Mouse (Mus musculus) intestine, embryonic 14.5 days (tissue): Measurements from ENCODE around the gene BC005561. TPM values are rescaled to one million over a fixed set of nuclear protein-coding genes. Genes with fewer than 3 reads are reported as not detected.
"Not testable (repeated sequence)": the region's sequence is repeated elsewhere in the genome, so short reads cannot be mapped to it uniquely, and the experiment has no call there.

Experiments used
- ATAC-seq: fragments of 200-750 bp; cut with Nextera tagmentation; replicated peaks from 2 replicates; pipeline ENCODE4 v1.8.0; 2017; ENCODE audit warnings: low read depth, moderate number of reproducible peaks, moderate TSS enrichment, moderate library complexity; ENCODE audit not compliant: low FRiP score, low TSS enrichment
- DNase-seq: peaks from one replicate; pipeline ENCODE4 v3.0.0-alpha.2; 2018; ENCODE audit warnings: low spot score
- H3K27ac ChIP-seq: fragments of 300-500 bp; sonication (generic); 2 replicates; pipeline ENCODE4 v1.5.1; 2014; ENCODE audit warnings: low read depth, mild to moderate bottlenecking, control low read depth
- H3K27me3 ChIP-seq: fragments of 300-500 bp; sonication (generic); replicated peaks from 2 replicates; pipeline ENCODE4 v1.6.1; 2014; ENCODE audit warnings: low read length, control low read depth; ENCODE audit not compliant: control insufficient read depth, insufficient read depth
- H3K36me3 ChIP-seq: fragments of 300-500 bp; sonication (generic); 2 replicates; pipeline ENCODE4 v1.6.1; 2014; ENCODE audit warnings: low read length, control low read depth; ENCODE audit not compliant: control insufficient read depth, insufficient read depth
- H3K4me1 ChIP-seq: fragments of 300-500 bp; sonication (generic); replicated peaks from 2 replicates; pipeline ENCODE4 v1.6.1; 2014; ENCODE audit warnings: low read length, control low read depth, mixed read lengths; ENCODE audit not compliant: control insufficient read depth, insufficient read depth
- H3K4me2 ChIP-seq: fragments of 300-500 bp; sonication (generic); 2 replicates; pipeline ENCODE4 v1.6.1; 2014; ENCODE audit warnings: low read length
- H3K4me3 ChIP-seq: fragments of 300-500 bp; sonication (generic); 2 replicates; pipeline ENCODE4 v1.5.1; 2014; ENCODE audit warnings: low read depth, low read length, control low read depth, mixed read lengths
- H3K9ac ChIP-seq: fragments of 300-500 bp; sonication (generic); 2 replicates; pipeline ENCODE4 v1.6.1; 2014; ENCODE audit warnings: mild to moderate bottlenecking, low read length
- H3K9me3 ChIP-seq: fragments of 300-500 bp; sonication (generic); 2 replicates; pipeline ENCODE4 v1.6.1; 2016; ENCODE audit warnings: low read length, control low read depth; ENCODE audit not compliant: control insufficient read depth
- WGBS: fragments of 180-500 bp; shearing (Covaris S2); extraction: QIAGEN DNeasy Blood & Tissue Kit; methylation state at CpG from one replicate; pipeline ENCODE4 v1.1.7; 2014; 5-methylcytosine and 5-hydroxymethylcytosine counted together
- polyA plus RNA-seq: library from polyadenylated mRNA; unstranded; fragments of >200 nt; fragmentation: Nextera tagmentation; extraction: Ambion mirVana; gene quantifications from 2 replicates; pipeline ENCODE4 v1.2.1, GENCODE M21; 2014

Gene BC005561
- polyA plus RNA-seq, 1 experiment from 2014 or later = 12.8 TPM

GRCm38 (mm10) chr5:104538612-104539011 is 30.5 kb downstream of the BC005561 start:
- H3K9ac ChIP-seq = no peak overlapping the region
- H3K27ac ChIP-seq = no peak overlapping the region
- H3K9me3 ChIP-seq = no peaks in the 10 kb centered on the region
- H3K27me3 ChIP-seq = no peaks in the 10 kb centered on the region
- ATAC-seq = no peak
- WGBS = 98% methylated on average over 1 of the region's 1 CpGs
- no peak overlapping the region for H3K4me2 ChIP-seq
- no peak overlapping the region for H3K4me3 ChIP-seq
- H3K36me3 ChIP-seq = peaks cover 59% of the 10 kb centered on the region
- DNase-seq = no peak
- H3K4me1 ChIP-seq = no peaks in the 10 kb centered on the region

- no peak for ATAC-seq
- no peak overlapping the region for H3K4me3 ChIP-seq
- H3K27ac ChIP-seq = no peak overlapping the region
- DNase-seq = no peak
- H3K9me3 ChIP-seq = no peaks in the 10 kb centered on the region
- no peak overlapping the region for H3K9ac ChIP-seq
- 94% methylated on average over 4 of the region's 4 CpGs for WGBS
- peaks cover 60% of the 10 kb centered on the region for H3K36me3 ChIP-seq
- H3K4me1 ChIP-seq = no peaks in the 10 kb centered on the region
- no peak overlapping the region for H3K4me2 ChIP-seq
- no peaks in the 10 kb centered on the region for H3K27me3 ChIP-seq
Measured at GRCm38 (mm10) chr5:104539331-104539730, 31.2 kb downstream of the BC005561 start.

GRCm38 (mm10) chr5:104568079-104568478 is 59.9 kb downstream of the BC005561 start:
- H3K36me3 ChIP-seq, ATAC-seq, H3K4me1 ChIP-seq, H3K4me2 ChIP-seq, H3K9ac ChIP-seq, H3K9me3 ChIP-seq, H3K27ac ChIP-seq, H3K4me3 ChIP-seq, DNase-seq, H3K27me3 ChIP-seq: not testable (repeated sequence)
- 61% methylated on average over 1 of the region's 1 CpGs for WGBS

GRCm38 (mm10) chr5:104570766-104571165 is 62.6 kb downstream of the BC005561 start:
- no peaks in the 10 kb centered on the region for H3K4me1 ChIP-seq
- ATAC-seq (no peak), DNase-seq (no peak)
- peaks cover 10% of the 10 kb centered on the region for H3K36me3 ChIP-seq
- H3K27me3 ChIP-seq = no peaks in the 10 kb centered on the region
- no peak overlapping the region; the same call in 1 of the 2 replicates for H3K27ac ChIP-seq
- H3K9ac ChIP-seq = peak overlapping the region; percentile 75; the same call in 1 of the 2 replicates
- H3K4me3 ChIP-seq = peak overlapping the region; percentile 57
- H3K9me3 ChIP-seq = 0 out of 2 replicates have a peak, but pooled peaks cover 9% of the 10 kb centered on the region
- peak overlapping the region; percentile 39 for H3K4me2 ChIP-seq
- 42% methylated on average over 6 of the region's 6 CpGs for WGBS

GRCm38 (mm10) chr5:104571282-104571921 is 63.2 kb downstream of the BC005561 start:
- Histone ChIP-seq H3K4me2 (peak overlapping the region; percentile 50), H3K4me3 (peak overlapping the region; percentile 57), H3K27ac (peak overlapping the region; percentile 83), H3K9ac (peak overlapping the region; percentile 75)
- ATAC-seq (peak; percentile 99), DNase-seq (peak; percentile 89)
- not testable (repeated sequence) for H3K36me3 ChIP-seq, H3K27me3 ChIP-seq, H3K9me3 ChIP-seq, H3K4me1 ChIP-seq
- 2% methylated on average over 18 of the region's 19 CpGs for WGBS

Other genes starting within 250 kb of the BC005561 start
- 0.08 and 0.16 TPM in 2 replicates for gene Ibsp, start 209.2 kb upstream of the BC005561 start, polyA plus RNA-seq
- not detected in 2 replicates for gene Mepe, start 183.0 kb upstream of the BC005561 start, polyA plus RNA-seq
- 2.6 and 91.2 TPM in 2 replicates for gene Spp1, start 73.2 kb upstream of the BC005561 start, polyA plus RNA-seq
- gene Pkd2, start 48.9 kb upstream of the BC005561 start, polyA plus RNA-seq = 19.6 and 21.7 TPM in 2 replicates